Mouse (Mus musculus): ENCODE measurements around the gene Aven. TPM values are rescaled to one million over a fixed set of nuclear protein-coding genes. Genes with fewer than 3 reads are reported as not detected.

Gene Aven
- polyA plus RNA-seq, 1 experiment from 2014 or later: 5.0 TPM

DNA sequence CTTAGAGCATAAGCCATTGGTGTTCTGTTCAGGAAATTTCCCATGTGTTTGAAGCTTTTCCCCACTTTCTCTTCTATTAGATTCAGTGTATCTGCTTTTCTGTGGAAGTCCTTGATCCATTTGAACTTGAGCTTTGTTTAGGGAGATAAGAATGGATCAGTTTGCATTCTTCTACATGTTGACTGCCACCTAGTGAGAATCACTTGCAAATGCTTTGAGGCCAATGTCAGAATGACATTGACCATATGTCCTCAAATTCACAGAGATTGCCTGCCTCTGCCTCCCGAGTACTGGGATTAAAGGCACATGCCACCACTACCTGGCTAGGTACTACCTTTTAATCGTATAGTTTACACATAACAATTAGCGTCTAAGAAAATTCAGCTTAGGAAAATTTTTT lies 119.9 kb downstream of the Aven start:
- H3K4me2 ChIP-seq: no peak overlapping the region
- H3K4me3 ChIP-seq (replicated peaks): no peak overlapping the region
- H3K4me1 ChIP-seq (replicated peaks): no peaks in the 10 kb centered on the region
- no peaks in the 10 kb centered on the region for H3K9me3 ChIP-seq (replicated peaks)
- 65% methylated on average over 3 of the region's 3 CpGs for WGBS (ENCODE audit: insufficient replicate concordance)
- no peak overlapping the region for H3K27ac ChIP-seq (replicated peaks)
- ATAC-seq (ENCODE audit: insufficient read depth): no peak
- H3K9ac ChIP-seq: no peak overlapping the region
- no peaks in the 10 kb centered on the region for H3K36me3 ChIP-seq (replicated peaks)
- H3K27me3 ChIP-seq: no peaks in the 10 kb centered on the region

DNA sequence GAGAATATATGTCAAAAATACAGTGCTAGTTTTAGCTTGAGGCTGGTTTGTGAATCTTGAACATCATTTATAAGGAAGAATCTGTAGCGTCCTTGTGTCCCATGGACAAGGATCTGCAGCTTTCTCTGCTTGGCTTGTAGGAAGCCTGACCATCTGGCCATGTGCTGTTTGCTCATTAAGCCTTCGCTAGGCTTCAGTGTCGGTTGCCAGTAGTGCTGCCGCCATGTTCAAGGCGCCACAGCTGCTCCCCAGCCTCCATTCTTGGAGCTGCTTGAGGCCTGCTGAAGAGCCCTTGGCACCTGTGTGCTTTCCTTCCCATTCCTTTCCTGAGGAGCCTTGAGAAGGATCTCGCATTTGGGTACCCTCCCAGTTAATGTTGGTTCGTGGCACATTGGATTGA lies 121.6 kb downstream of the Aven start:
- no peak overlapping the region for H3K4me2 ChIP-seq
- no peak overlapping the region for H3K9ac ChIP-seq
- ATAC-seq (ENCODE audit: insufficient read depth): no peak
- H3K36me3 ChIP-seq (replicated peaks): no peaks in the 10 kb centered on the region
- H3K9me3 ChIP-seq (replicated peaks): no peaks in the 10 kb centered on the region
- no peak overlapping the region for H3K27ac ChIP-seq (replicated peaks)
- H3K27me3 ChIP-seq: no peaks in the 10 kb centered on the region
- H3K4me3 ChIP-seq (replicated peaks): no peak overlapping the region
- 74% methylated on average over 7 of the region's 7 CpGs for WGBS (ENCODE audit: insufficient replicate concordance)
- no peaks in the 10 kb centered on the region for H3K4me1 ChIP-seq (replicated peaks)

DNA sequence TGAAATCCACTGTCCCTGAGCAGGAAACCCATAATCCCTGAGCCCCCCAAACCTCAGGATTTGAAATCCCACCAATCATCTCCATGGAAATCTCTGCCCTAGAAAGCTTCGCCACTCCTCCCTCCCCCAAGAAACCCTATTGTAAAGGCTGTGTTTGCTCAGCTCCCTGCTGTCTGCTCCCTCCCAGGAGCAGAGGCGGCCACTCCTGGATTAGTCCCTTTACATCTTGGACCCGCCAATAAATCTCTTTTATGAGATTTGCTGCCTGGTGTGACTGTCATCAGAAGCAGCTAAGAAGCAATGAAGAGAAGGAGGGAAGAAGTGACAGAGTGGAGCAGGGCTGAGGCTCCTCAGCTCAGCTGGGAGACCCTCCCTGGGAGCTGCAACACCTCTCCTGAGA lies 124.4 kb downstream of the Aven start:
- H3K4me1 ChIP-seq (replicated peaks): no peaks in the 10 kb centered on the region
- no peaks in the 10 kb centered on the region for H3K27me3 ChIP-seq
- no peak overlapping the region for H3K9ac ChIP-seq
- no peaks in the 10 kb centered on the region for H3K36me3 ChIP-seq (replicated peaks)
- ATAC-seq (ENCODE audit: insufficient read depth): no peak
- H3K27ac ChIP-seq (replicated peaks): no peak overlapping the region
- H3K4me2 ChIP-seq: no peak overlapping the region
- WGBS (ENCODE audit: insufficient replicate concordance): 55% methylated on average over 3 of the region's 3 CpGs
- H3K9me3 ChIP-seq (replicated peaks): no peaks in the 10 kb centered on the region
- no peak overlapping the region for H3K4me3 ChIP-seq (replicated peaks)

DNA sequence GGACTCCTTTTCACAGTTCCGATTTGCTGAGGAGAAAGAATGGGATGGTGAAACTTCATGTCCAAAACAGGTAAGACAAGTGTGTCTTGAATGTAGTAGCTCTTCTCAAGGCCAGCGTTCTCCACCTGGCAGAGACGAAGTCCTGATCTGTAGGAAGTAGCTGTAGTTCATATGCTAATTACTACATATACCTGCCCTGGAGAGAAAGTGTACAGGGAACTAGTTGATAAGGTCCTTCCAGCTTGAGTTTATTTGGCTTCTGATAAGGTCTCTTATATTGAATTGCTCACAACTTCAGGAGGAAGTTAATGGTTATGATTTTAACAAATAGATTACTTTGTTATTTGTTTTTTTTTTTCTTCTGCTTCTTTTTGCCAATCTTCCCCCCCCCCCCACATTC lies 132.4 kb downstream of the Aven start:
- Histone ChIP-seq H3K4me2 (no peak overlapping the region), H3K9ac (no peak overlapping the region), H3K4me3 (replicated peaks) (no peak overlapping the region), H3K9me3 (replicated peaks) (no peaks in the 10 kb centered on the region), H3K27ac (replicated peaks) (no peak overlapping the region), H3K27me3 (no peaks in the 10 kb centered on the region), H3K4me1 (replicated peaks) (no peaks in the 10 kb centered on the region), H3K36me3 (replicated peaks) (no peaks in the 10 kb centered on the region)
- ATAC-seq (ENCODE audit: insufficient read depth): no peak
- 66% methylated on average over 3 of the region's 3 CpGs for WGBS (ENCODE audit: insufficient replicate concordance)

DNA sequence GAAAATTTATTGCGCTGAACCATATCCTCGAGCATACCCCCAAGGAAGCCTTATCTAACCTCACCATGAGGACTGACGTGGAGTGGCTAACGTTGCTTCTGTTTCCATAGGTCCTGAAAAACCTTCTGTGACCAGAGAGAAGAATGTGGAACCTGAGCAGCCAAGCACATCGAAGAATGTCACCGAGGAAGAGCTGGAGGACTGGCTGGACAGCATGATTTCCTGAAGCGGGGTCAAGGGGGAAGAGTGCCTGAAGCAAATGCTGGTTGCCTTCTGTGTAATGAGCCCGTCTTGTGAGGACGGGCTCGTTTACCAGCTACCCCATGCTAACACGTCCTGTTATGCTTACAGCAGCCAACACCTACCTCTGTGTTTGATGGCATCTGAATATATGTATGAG lies 137.9 kb downstream of the Aven start:
- Histone ChIP-seq H3K9me3 (replicated peaks) (no peaks in the 10 kb centered on the region), H3K4me1 (replicated peaks) (no peaks in the 10 kb centered on the region), H3K27ac (replicated peaks) (no peak overlapping the region), H3K4me2 (no peak overlapping the region), H3K27me3 (no peaks in the 10 kb centered on the region), H3K9ac (no peak overlapping the region), H3K4me3 (replicated peaks) (no peak overlapping the region), H3K36me3 (replicated peaks) (no peaks in the 10 kb centered on the region)
- 66% methylated on average over 11 of the region's 11 CpGs for WGBS (ENCODE audit: insufficient replicate concordance)
- ATAC-seq (ENCODE audit: insufficient read depth): no peak

- Histone ChIP-seq H3K4me2 (no peak overlapping the region), H3K9ac (no peak overlapping the region), H3K27ac (replicated peaks) (no peak overlapping the region), H3K27me3 (no peaks in the 10 kb centered on the region), H3K4me3 (replicated peaks) (no peak overlapping the region), H3K36me3 (replicated peaks) (no peaks in the 10 kb centered on the region), H3K9me3 (replicated peaks) (no peaks in the 10 kb centered on the region), H3K4me1 (replicated peaks) (no peaks in the 10 kb centered on the region)
- no peak for ATAC-seq (ENCODE audit: insufficient read depth)
- WGBS (ENCODE audit: insufficient replicate concordance): 83% methylated on average over 9 of the region's 9 CpGs
These were observed 139.8 kb downstream of the Aven start for GRCm38 (mm10) chr2:112632536-112632935.

DNA sequence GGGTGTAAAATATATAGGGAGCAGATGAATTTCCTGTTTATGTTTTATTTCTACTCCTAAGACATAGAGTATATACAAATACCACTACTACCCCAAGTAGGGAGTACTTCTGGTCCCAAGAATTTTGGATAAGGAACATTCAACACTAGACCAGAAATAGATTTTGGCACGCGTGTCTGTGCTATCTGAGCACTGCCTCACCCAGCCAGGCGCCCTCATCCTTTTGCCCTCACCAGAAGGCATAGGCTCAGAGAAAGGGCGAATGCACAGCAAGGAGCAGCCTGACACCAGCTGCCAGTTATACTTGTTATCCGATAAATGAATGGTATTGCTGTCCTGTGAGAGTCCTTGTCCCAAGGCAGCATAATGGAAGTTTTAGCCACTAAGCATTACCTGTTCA lies 144.4 kb downstream of the Aven start:
- 67% methylated on average over 5 of the region's 5 CpGs for WGBS (ENCODE audit: insufficient replicate concordance)
- no peak overlapping the region for H3K4me2 ChIP-seq
- no peak overlapping the region for H3K9ac ChIP-seq
- no peaks in the 10 kb centered on the region for H3K27me3 ChIP-seq
- no peaks in the 10 kb centered on the region for H3K9me3 ChIP-seq (replicated peaks)
- no peaks in the 10 kb centered on the region for H3K4me1 ChIP-seq (replicated peaks)
- H3K36me3 ChIP-seq (replicated peaks): no peaks in the 10 kb centered on the region
- ATAC-seq (ENCODE audit: insufficient read depth): no peak
- H3K27ac ChIP-seq (replicated peaks): no peak overlapping the region
- H3K4me3 ChIP-seq (replicated peaks): no peak overlapping the region

DNA sequence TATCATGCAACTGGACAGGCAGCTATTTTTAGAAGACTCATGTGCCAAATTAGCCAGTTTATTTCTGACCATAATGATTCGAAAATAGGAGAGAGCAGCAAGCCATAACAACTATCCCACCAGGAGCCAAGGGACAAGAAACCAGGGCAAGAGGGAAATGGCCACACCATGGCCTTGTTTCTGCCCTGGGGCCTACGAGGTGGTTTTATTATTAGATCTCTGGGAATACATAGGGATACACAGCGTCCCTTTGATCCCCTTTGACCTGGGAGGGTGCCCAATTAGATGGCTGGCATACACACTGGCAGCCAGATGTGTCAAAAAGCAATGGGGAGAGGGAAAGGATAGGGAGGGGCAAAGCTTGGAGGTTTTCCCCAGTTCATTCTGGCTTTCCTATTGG lies 161.1 kb downstream of the Aven start:
- no peaks in the 10 kb centered on the region for H3K9me3 ChIP-seq (replicated peaks)
- no peaks in the 10 kb centered on the region for H3K27me3 ChIP-seq
- WGBS (ENCODE audit: insufficient replicate concordance): 42% methylated on average over 3 of the region's 3 CpGs
- no peak overlapping the region for H3K4me3 ChIP-seq (replicated peaks)
- no peak for ATAC-seq (ENCODE audit: insufficient read depth)
- H3K4me1 ChIP-seq (replicated peaks): no peaks in the 10 kb centered on the region
- no peaks in the 10 kb centered on the region for H3K36me3 ChIP-seq (replicated peaks)
- no peak overlapping the region for H3K9ac ChIP-seq
- H3K4me2 ChIP-seq: no peak overlapping the region
- H3K27ac ChIP-seq (replicated peaks): no peak overlapping the region

- Histone ChIP-seq H3K27ac (replicated peaks) (no peak overlapping the region), H3K4me3 (replicated peaks) (no peak overlapping the region), H3K9ac (no peak overlapping the region), H3K9me3 (replicated peaks) (no peaks in the 10 kb centered on the region), H3K4me2 (no peak overlapping the region), H3K27me3 (no peaks in the 10 kb centered on the region), H3K4me1 (replicated peaks) (no peaks in the 10 kb centered on the region), H3K36me3 (replicated peaks) (no peaks in the 10 kb centered on the region)
- WGBS (ENCODE audit: insufficient replicate concordance): 44% methylated on average over 5 of the region's 5 CpGs
- ATAC-seq (ENCODE audit: insufficient read depth): no peak
These were observed 163.4 kb downstream of the Aven start for GRCm38 (mm10) chr2:112656131-112656530.

DNA sequence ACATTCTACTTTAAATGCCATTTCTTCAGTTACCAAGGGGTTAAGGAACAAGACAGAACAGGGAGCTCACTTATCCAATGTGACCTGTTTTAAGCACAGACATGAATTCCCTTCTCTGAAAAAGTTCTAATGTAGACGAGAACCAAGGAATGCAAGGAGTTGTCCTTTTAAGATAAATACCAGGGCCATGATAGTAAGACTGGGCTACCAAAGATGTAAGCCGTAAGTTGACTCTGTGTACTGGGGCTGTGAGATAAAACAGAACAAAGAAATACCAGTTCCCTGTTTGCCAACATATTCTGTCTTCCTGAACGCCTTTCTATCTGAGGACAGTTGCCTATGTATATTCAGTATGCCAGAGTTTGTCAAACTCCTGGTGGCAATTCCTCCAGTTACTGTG lies 176.7 kb downstream of the Aven start:
- no peaks in the 10 kb centered on the region for H3K4me1 ChIP-seq (replicated peaks)
- H3K4me2 ChIP-seq: no peak overlapping the region
- ATAC-seq (ENCODE audit: insufficient read depth): no peak
- 35% methylated on average over 3 of the region's 3 CpGs for WGBS (ENCODE audit: insufficient replicate concordance)
- no peaks in the 10 kb centered on the region for H3K27me3 ChIP-seq
- no peaks in the 10 kb centered on the region for H3K36me3 ChIP-seq (replicated peaks)
- no peak overlapping the region for H3K9ac ChIP-seq
- H3K27ac ChIP-seq (replicated peaks): no peak overlapping the region
- no peaks in the 10 kb centered on the region for H3K9me3 ChIP-seq (replicated peaks)
- H3K4me3 ChIP-seq (replicated peaks): no peak overlapping the region

- H3K36me3 ChIP-seq (replicated peaks): no peaks in the 10 kb centered on the region
- no peak overlapping the region for H3K9ac ChIP-seq
- H3K4me2 ChIP-seq: no peak overlapping the region
- H3K4me3 ChIP-seq (replicated peaks): no peak overlapping the region
- no peak for ATAC-seq (ENCODE audit: insufficient read depth)
- H3K9me3 ChIP-seq (replicated peaks): no peaks in the 10 kb centered on the region
- H3K27ac ChIP-seq (replicated peaks): no peak overlapping the region
- no peaks in the 10 kb centered on the region for H3K27me3 ChIP-seq
- no peaks in the 10 kb centered on the region for H3K4me1 ChIP-seq (replicated peaks)
- WGBS (ENCODE audit: insufficient replicate concordance): 58% methylated on average over 2 of the region's 2 CpGs
These were observed 183.4 kb downstream of the Aven start for GRCm38 (mm10) chr2:112676175-112676574.

DNA sequence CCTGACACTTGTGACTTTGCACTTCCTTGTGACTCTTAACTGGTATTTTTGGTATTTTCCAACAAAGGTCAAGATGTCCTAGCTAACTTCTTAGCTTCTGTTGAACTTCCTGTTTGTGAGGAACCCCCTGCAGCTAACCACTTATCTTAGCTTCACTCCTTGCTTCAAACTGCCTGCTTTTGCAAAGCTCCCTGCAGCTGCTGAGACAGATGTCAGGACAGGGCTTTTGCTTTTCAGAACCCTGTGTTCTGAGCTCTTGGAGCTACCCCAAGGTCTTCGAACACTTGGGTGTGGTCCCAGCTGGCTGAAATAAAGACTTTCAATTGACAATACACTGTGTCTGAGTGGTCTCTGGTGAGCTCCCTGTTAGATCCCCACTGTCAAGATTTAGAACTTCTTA lies 184.0 kb downstream of the Aven start:
- ATAC-seq (ENCODE audit: insufficient read depth): no peak
- no peak overlapping the region for H3K27ac ChIP-seq (replicated peaks)

More for the DNA sequence above, 184.0 kb downstream of the Aven start:
- WGBS (ENCODE audit: insufficient replicate concordance): 6% methylated on average over 1 of the region's 1 CpGs
- Histone ChIP-seq H3K4me3 (replicated peaks) (no peak overlapping the region), H3K36me3 (replicated peaks) (no peaks in the 10 kb centered on the region), H3K27me3 (no peaks in the 10 kb centered on the region), H3K9ac (no peak overlapping the region), H3K4me1 (replicated peaks) (no peaks in the 10 kb centered on the region), H3K9me3 (replicated peaks) (no peaks in the 10 kb centered on the region), H3K4me2 (no peak overlapping the region)
